Mouse (Mus musculus) thymus, adult 2 months (tissue): ENCODE results near the gene Hpf1. TPM values are rescaled to one million over a fixed set of nuclear protein-coding genes. Genes with fewer than 3 reads are reported as not detected.

Source experiments
- DNase-seq: peaks from one replicate; pipeline ENCODE4 v3.0.0; 2021
- H3K27ac ChIP-seq: fragments of 200-500 bp; 2 replicates; pipeline ENCODE4 v1.5.1; 2012; ENCODE audit warnings: low read length, control low read depth; ENCODE audit not compliant: control insufficient read depth, insufficient read depth
- H3K27me3 ChIP-seq: fragments of 200-500 bp; 2 replicates; pipeline ENCODE4 v1.6.1; 2012; ENCODE audit warnings: mild to moderate bottlenecking, low read length, moderate library complexity, mixed read lengths; ENCODE audit not compliant: control insufficient read depth, insufficient read depth
- H3K36me3 ChIP-seq: fragments of 200-500 bp; 2 replicates; pipeline ENCODE4 v1.6.1; 2012; ENCODE audit warnings: mild to moderate bottlenecking, low read length, moderate library complexity; ENCODE audit not compliant: control insufficient read depth, insufficient read depth
- H3K4me1 ChIP-seq: fragments of 200-500 bp; replicated peaks from 2 replicates; pipeline ENCODE4 v1.6.1; 2012; ENCODE audit warnings: low read length; ENCODE audit not compliant: control insufficient read depth, insufficient read depth
- H3K4me3 ChIP-seq: fragments of 200-500 bp; 2 replicates; pipeline ENCODE4 v1.5.1; 2012; ENCODE audit warnings: mild to moderate bottlenecking, low read length, control low read depth, moderate library complexity; ENCODE audit not compliant: control insufficient read depth, insufficient read depth
- CTCF ChIP-seq: fragments of 200-500 bp; IDR thresholded peaks from 2 replicates; pipeline ENCODE4 v1.5.1; 2012; ENCODE audit warnings: mild to moderate bottlenecking, control low read depth, low read length, moderate library complexity, borderline replicate concordance; ENCODE audit not compliant: control insufficient read depth, poor library complexity, insufficient read depth; ENCODE audit errors: extremely low read depth
- POLR2A ChIP-seq: fragments of 200-500 bp; IDR thresholded peaks from 2 replicates; pipeline ENCODE4 v1.6.1; 2012; ENCODE audit warnings: mild to moderate bottlenecking, low read length, control low read depth, moderate library complexity; ENCODE audit not compliant: control insufficient read depth, poor library complexity, insufficient read depth; ENCODE audit errors: extremely low read depth
- WGBS: fragments of 180-500 bp; shearing (Covaris S2); methylation state at CpG from one replicate; pipeline ENCODE4 v1.1.7; 2018; 5-methylcytosine and 5-hydroxymethylcytosine counted together
- polyA plus RNA-seq: library from polyadenylated mRNA; depleted of rRNA; stranded (reverse); fragments of >200 nt; gene quantifications from 2 replicates; pipeline ENCODE4 v1.2.3, GENCODE M21; 2012

Gene Hpf1
- polyA plus RNA-seq, 1 experiment, result 14.2 TPM

- TF ChIP-seq POLR2A (no peak), CTCF (no peak)
- Histone ChIP-seq H3K27me3 (no peaks in the 10 kb centered on the region), H3K4me3 (no peak overlapping the region), H3K36me3 (peaks cover under 1% of the 10 kb centered on the region; the same call in 1 of the 2 replicates), H3K27ac (no peak overlapping the region), H3K4me1 (peaks cover 5% of the 10 kb centered on the region; the same call in 1 of the 2 replicates)
- no peak for DNase-seq
- 91% methylated on average over 4 of the region's 4 CpGs for WGBS
Observed at GRCm38 (mm10) chr8:60891757-60892156, 1.5 kb downstream of the Hpf1 start.

GRCm38 (mm10) chr8:60895878-60896277, 5.7 kb downstream of the Hpf1 start:
- Histone ChIP-seq H3K27ac (no peak overlapping the region), H3K4me3 (no peak overlapping the region), H3K4me1 (peaks cover 3% of the 10 kb centered on the region; the same call in 1 of the 2 replicates), H3K36me3 (peaks cover 7% of the 10 kb centered on the region), H3K27me3 (no peaks in the 10 kb centered on the region)
- TF ChIP-seq POLR2A, result no peak
- no peak for TF ChIP-seq CTCF
- 96% methylated on average over 6 of the region's 6 CpGs for WGBS
- no peak for DNase-seq

- Histone ChIP-seq H3K27me3 (no peaks in the 10 kb centered on the region), H3K4me3 (no peak overlapping the region), H3K4me1 (no peaks in the 10 kb centered on the region), H3K36me3 (peaks cover 20% of the 10 kb centered on the region), H3K27ac (no peak overlapping the region)
- no peak for TF ChIP-seq POLR2A
- no peak for TF ChIP-seq CTCF
- DNase-seq, result no peak
- 80% methylated on average over 9 of the region's 9 CpGs for WGBS
Observed at GRCm38 (mm10) chr8:60900147-60900546, 9.9 kb downstream of the Hpf1 start.

GRCm38 (mm10) chr8:60912081-60912480, 21.9 kb downstream of the Hpf1 start:
- peaks cover 23% of the 10 kb centered on the region for H3K36me3 ChIP-seq

GRCm38 (mm10) chr8:60912554-60912953, 22.3 kb downstream of the Hpf1 start:
- Histone ChIP-seq H3K27me3 (no peaks in the 10 kb centered on the region), H3K4me3 (no peak overlapping the region), H3K4me1 (no peaks in the 10 kb centered on the region), H3K27ac (no peak overlapping the region), H3K36me3 (peaks cover 23% of the 10 kb centered on the region)
- WGBS, result 93% methylated on average over 10 of the region's 10 CpGs
- no peak for DNase-seq
- TF ChIP-seq POLR2A (no peak), CTCF (no peak)

More at GRCm38 (mm10) chr8:60912081-60912480, 21.9 kb downstream of the Hpf1 start:
- Histone ChIP-seq H3K27me3 (no peaks in the 10 kb centered on the region), H3K27ac (no peak overlapping the region), H3K4me3 (no peak overlapping the region), H3K4me1 (no peaks in the 10 kb centered on the region)
- TF ChIP-seq CTCF, result no peak
- TF ChIP-seq POLR2A, result no peak
- WGBS, result 95% methylated on average over 4 of the region's 4 CpGs
- DNase-seq, result no peak

GRCm38 (mm10) chr8:60919069-60919468, 28.9 kb downstream of the Hpf1 start:
- no peak overlapping the region for H3K27ac ChIP-seq
- H3K36me3 ChIP-seq, result peaks cover 16% of the 10 kb centered on the region
- H3K4me3 ChIP-seq, result no peak overlapping the region
- no peaks in the 10 kb centered on the region for H3K4me1 ChIP-seq
- 94% methylated on average over 3 of the region's 3 CpGs for WGBS
- no peak for DNase-seq
- TF ChIP-seq CTCF (no peak), POLR2A (no peak)
- H3K27me3 ChIP-seq, result no peaks in the 10 kb centered on the region

GRCm38 (mm10) chr8:60920176-60920575, 30.0 kb downstream of the Hpf1 start:
- no peak overlapping the region for H3K27ac ChIP-seq
- no peaks in the 10 kb centered on the region for H3K27me3 ChIP-seq
- no peak for DNase-seq
- no peak for TF ChIP-seq POLR2A
- no peak for TF ChIP-seq CTCF
- H3K4me1 ChIP-seq, result no peaks in the 10 kb centered on the region
- H3K4me3 ChIP-seq, result no peak overlapping the region
- H3K36me3 ChIP-seq, result peaks cover 11% of the 10 kb centered on the region
- 49% methylated on average over 4 of the region's 4 CpGs for WGBS
